Mouse (Mus musculus): Measurements from ENCODE around the gene Dnajc11.

Gene Dnajc11

DNA sequence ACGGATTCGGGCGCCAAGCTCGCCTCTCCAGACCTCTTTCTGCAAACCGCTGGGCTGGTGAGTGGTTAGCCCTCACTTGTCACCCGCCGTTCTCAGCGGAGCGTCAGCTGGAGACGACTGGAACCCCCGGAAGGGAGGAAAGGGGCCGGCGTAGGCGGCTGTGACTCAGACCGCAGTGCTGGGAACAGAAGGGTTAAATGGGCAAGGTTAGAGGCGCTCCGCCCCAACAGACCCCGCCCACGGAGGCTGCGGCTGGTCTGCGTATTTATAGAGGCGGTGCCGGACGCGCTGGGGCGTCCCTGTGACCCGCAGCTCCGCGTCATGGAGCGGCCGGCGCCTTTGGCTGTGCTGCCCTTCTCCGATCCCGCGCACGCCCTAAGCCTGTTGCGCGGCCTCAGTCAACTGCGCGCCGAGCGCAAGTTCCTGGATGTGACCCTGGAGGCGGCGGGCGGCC is 75.2 kb downstream of the Dnajc11 start, which contains the start of gene Klhl21:
Gene Klhl21 (plus strand): TSS at position 182 of the 454 bp plus-strand sequence.
- DNase-seq (ENCODE audit: low read depth in 2 of 2, low spot score in 2 of 2): peak; percentile 86 to 92

DNA sequence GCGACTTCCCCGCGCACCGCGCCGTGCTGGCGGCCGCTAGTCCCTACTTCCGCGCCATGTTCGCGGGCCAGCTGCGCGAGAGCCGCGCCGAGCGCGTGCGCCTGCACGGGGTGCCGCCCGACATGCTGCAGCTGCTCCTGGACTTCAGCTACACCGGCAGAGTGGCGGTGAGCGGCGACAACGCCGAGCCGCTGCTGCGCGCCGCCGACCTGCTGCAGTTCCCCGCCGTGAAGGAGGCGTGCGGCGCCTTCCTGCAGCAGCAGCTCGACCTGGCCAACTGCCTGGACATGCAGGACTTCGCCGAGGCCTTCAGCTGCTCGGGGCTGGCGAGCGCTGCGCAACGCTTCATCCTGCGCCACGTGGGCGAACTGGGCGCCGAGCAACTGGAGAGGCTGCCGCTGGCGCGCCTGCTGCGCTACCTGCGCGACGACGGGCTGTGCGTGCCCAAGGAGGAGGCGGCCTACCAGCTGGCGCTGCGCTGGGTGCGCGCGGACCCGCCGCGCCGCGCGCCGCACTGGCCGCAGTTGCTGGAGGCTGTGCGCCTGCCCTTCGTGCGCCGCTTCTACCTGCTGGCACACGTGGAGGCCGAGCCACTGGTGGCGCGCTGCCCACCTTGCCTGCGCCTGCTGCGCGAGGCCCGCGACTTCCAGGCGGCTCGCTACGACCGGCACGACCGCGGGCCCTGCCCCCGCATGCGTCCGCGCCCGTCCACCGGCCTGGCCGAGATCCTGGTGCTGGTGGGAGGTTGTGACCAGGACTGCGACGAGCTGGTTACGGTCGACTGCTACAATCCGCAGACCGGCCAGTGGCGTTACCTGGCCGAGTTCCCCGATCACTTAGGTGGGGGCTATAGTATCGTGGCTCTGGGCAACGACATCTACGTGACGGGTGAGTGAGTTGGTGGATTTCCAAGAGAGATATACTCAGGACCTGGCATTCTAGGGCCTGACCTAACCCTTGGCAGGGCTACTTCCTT is 75.9 kb downstream of the Dnajc11 start:
- DNase-seq (ENCODE audit: low read depth in 2 of 2, low spot score in 2 of 2): peak; percentile 44 to 49

GRCm38 (mm10) chr4:152010091-152010706 is 76.7 kb downstream of the Dnajc11 start:
- DNase-seq (ENCODE audit: low read depth in 2 of 2, low spot score in 2 of 2): no peak

DNA sequence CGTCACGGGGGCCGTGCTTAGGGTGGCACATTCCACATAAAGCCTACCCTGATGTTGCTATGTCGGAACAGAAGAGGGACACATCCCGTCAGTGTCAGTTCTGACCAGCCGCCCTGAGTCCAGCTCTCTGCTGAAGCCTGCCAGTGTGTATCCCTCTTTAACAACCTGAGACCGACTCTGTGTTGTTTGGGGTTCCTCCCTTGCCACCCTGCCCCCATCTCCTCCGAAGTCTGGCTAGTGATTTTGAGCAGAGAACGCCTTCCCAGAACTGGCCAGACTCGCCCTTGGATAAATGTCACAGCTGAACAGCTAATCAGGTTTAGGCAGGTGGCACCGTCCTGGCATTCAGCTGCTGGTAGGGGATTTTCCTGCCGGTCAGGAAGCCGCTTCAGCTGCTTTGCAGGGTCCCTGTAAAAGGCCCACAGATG is 77.2 kb downstream of the Dnajc11 start:
- DNase-seq (ENCODE audit: low read depth in 2 of 2, low spot score in 2 of 2): no peak

- no peak for DNase-seq (ENCODE audit: low read depth in 2 of 2, low spot score in 2 of 2)
Observed at GRCm38 (mm10) chr4:152011171-152011760, 77.8 kb downstream of the Dnajc11 start.

DNA sequence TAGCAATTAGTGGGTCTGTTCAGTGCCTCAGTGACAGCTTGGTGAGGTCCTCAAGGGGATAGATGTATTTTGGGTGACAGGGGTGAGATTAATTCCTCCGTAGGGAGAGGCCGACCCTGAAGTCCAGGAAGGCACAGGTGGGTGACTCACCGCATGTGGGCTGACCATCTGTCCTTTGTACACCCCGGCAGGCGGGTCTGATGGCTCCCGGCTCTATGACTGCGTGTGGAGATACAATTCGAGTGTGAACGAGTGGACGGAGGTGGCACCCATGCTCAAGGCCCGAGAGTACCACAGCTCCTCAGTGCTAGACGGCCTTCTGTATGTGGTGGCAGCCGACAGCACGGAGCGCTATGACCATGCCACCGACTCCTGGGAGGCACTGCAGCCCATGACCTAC is 78.6 kb downstream of the Dnajc11 start:
- DNase-seq (ENCODE audit: low read depth in 2 of 2, low spot score in 2 of 2): no peak

DNA sequence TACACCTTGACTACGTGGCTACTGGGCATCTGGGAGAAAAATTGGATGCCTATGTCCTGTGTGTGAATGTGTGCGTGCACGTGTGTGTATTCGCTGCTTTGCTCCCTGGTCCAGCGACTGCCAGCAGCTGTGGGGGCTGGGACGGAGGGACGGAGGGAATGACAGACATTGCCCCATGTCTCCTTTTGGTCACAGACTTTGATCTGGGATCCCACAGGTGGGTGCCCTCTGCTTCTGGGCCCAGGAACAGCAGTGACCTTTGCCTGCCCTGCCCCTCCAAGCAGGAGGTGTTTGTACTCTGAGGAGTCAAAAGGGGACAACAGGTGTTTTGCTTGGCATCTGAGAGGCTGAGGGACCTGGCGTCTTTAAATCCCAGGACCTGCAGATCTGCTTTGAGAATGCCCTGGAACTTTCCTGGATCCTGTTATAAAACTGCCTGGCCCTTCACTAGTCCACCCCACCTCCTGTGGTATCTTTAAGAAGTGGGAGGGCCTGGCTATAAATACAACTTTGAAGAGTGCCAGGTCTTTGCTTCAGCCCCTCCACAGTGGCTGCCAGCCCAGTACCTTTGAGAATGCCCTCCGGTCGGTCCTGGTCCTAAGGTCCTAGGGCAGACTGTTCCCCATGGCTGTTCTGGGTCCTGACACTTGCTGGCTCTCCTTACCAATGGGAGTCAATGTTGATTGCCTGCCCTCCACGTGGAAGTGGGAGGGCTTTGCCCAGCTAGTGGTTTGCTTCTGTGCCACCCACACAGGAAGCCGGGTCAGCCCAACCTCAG is 79.7 kb downstream of the Dnajc11 start:
- no peak for DNase-seq (ENCODE audit: low read depth in 2 of 2, low spot score in 2 of 2)

DNA sequence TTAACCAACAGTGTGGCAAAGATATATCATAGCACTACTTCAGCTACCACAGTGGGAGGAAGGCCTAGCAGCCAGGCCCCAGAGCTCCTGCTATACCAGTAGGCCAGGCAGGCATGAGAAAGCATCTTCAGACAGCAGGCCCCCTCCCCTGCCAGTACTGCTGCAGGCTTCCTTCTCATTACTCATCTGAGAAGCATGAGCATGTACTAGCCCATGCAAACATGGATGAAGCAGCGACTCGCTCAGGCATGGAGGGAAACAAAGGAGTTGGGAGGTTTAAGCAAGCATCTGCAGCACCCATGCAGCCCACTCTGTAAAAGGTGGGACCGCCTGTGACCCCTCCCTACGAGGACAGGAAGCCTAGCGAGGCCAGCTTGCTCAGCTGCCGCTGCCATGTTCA is 85.6 kb downstream of the Dnajc11 start:
- DNase-seq (ENCODE audit: low read depth in 2 of 2, low spot score in 2 of 2): no peak

GRCm38 (mm10) chr4:152020024-152020423 is 86.5 kb downstream of the Dnajc11 start:
- DNase-seq (ENCODE audit: low read depth in 2 of 2, low spot score in 2 of 2): no peak

DNA sequence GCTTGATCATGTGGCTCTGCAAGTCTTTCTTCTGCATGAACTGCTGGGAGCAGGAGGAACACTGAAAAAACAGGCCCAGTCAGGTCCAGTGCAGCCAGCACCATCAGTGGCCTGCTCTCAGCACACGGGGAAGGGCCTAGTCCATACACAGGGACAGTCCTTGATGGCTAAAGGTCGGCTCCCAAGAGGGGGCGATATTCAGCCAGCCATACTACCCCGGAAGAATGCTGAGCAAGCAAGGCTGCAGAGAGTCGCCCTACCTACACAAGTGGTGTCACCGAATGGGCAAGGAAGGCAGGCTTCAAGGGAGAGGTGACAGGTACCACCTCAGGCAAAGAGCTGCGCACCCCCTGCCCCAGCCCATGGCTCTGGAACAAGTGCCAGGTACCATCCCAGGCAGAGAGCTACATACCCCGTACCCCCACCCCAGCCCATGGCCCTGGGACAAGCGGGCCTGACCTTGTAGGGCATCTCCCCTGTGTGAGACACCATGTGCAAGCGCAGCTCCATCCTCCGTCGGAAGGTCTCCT is 88.1 kb downstream of the Dnajc11 start:
- no peak for DNase-seq (ENCODE audit: low read depth in 2 of 2, low spot score in 2 of 2)

- DNase-seq (ENCODE audit: low read depth in 2 of 2, low spot score in 2 of 2): no peak
Observed at GRCm38 (mm10) chr4:152022506-152022905, 89.0 kb downstream of the Dnajc11 start.

DNA sequence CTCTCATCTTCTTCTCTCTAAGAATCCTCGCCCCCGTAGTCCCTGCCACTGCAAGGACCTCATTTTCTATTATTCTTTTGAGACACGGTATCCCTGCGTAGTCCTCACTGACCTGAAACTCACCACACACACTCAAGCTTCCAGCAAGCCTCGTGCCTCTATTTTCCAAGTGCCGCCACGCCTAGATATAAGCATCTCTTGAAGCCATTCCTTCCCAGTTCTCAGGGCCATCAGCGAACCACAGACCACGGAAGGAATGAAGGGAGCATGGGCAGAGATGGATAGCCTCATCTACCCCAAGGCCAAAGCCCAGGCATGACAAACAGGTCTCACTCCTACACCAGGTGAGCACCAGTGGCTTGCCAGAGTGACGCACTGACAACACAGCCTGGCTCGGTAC is 91.0 kb downstream of the Dnajc11 start:
- no peak for DNase-seq (ENCODE audit: low read depth in 2 of 2, low spot score in 2 of 2)

DNA sequence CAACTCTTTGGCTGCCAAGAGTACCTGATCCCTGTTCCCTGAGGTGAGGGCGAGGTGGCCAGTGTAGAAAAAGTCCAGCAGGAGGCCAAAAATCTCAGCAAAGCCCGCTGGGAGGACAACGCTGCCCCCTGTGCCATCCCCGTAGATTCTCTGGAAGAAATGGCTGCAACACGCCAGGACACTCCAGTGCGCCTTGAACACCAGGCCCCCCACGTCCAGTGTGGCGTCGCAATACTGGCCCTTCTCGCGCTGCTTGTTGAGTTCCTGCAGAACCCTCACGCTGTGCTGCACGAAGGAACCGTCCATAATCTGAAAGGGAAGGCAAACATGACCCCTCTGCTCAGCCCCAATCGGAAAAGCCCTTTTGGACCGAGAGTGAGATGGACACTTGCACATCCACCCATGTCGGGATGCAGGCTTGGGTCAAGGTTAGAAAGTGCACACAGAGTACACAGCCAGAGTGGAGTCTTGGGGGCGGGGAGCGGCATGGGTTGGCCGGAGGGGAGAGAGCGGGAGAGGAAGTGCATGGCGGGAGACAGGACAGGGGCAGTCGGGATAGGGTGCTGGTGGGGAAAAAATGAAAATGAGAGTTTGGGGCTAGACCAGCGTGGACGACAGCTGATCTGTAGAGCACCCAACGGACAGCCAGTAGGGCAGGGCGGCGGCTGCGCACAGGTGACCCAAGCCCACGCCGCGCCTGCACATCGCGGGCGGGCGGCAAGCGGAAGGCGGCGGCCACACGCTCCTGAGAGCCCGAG is 93.4 kb downstream of the Dnajc11 start:
- DNase-seq (ENCODE audit: low read depth in 2 of 2, low spot score in 2 of 2): no peak

GRCm38 (mm10) chr4:152027524-152027923 is 94.0 kb downstream of the Dnajc11 start, which contains the start of gene Zbtb48:
Zbtb48 (minus strand) TSS chr4:152027671.
- peak; percentile 86 to 94 for DNase-seq (ENCODE audit: low read depth in 2 of 2, low spot score in 2 of 2)

DNA sequence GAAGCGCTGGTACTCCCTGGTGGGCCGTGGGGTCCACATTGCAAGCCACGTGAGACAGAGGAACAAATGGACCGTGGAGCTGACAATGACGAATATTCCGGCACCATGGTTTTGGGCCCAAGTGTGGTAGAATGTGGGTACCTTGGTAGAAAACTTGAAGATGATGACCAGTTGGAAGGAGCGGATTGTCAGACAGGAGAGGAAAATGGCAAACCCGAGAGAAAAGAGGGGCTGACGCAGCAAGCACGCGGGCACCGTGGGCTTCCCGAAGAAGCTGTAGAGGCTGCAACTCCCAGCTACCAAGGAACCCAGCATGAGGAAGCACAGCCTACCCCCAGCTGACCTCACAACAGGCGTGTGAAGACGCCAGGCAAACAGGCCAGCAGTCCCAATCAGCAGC is 95.0 kb downstream of the Dnajc11 start:
- no peak for DNase-seq (ENCODE audit: low read depth in 2 of 2, low spot score in 2 of 2)

DNA sequence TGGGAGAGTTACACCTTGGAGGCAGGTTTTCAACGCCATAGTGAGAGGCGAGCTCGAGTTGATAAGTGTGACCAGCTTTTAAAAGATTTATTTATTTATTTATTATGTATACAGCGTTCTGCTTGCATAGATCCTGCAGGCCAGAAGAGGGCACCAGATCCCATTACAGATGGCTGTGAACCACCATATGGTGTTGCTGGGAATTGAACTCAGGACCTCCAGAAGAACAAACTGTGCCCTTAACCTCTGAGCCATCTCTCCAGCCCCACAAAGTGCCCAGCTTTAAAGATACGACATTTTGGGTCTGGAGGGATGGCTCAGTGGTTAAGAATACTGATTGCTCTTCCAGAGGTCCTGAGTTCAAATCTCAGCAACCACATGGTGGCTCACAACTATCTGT is 95.6 kb downstream of the Dnajc11 start:
- DNase-seq (ENCODE audit: low read depth in 2 of 2, low spot score in 2 of 2): no peak

GRCm38 (mm10) chr4:152029997-152030396 is 96.5 kb downstream of the Dnajc11 start:
- no peak for DNase-seq (ENCODE audit: low read depth in 2 of 2, low spot score in 2 of 2)

Data from CD8-positive naive resting alpha-beta T cell, adult 2 months (primary cell).